Mouse (Mus musculus) Patski (cell line): ENCODE results near the gene Cars. TPM values are rescaled to one million over a fixed set of nuclear protein-coding genes. Genes with fewer than 3 reads are reported as not detected.
A peak's percentile ranks its signal among the peaks of the same experiment; 100 is the strongest.
"Not testable (repeated sequence)": the region's sequence is repeated elsewhere in the genome, so short reads cannot be mapped to it uniquely, and the experiment has no call there.

Source experiments
- ATAC-seq: fragments of 100-300 bp; one replicate; pipeline ENCODE4 v1.8.0; 2021
- CTCF ChIA-PET: fragments of 350-600 bp; sonication (Branson Sonifier 250); formaldehyde crosslinking; loops from one replicate; lab custom pipeline; 2022; ENCODE audit warnings: inconsistent platforms; lab: Charles Lee
- POLR2A ChIA-PET: fragments of 350-600 bp; sonication (Branson Sonifier 250); formaldehyde crosslinking; loops from one replicate; lab custom pipeline; 2022; ENCODE audit warnings: antibody characterized with exemption, inconsistent platforms; lab: Charles Lee
- DNase-seq: peaks from one replicate; pipeline ENCODE4 v3.0.0-alpha.2; 2011; ENCODE audit warnings: low read depth, low spot score
- H3K27me3 ChIP-seq: fragments of 371-371 bp; one replicate; pipeline ENCODE4 v1.5.1; 2021
- CTCF ChIP-seq: fragments of 100-300 bp; IDR thresholded peaks from one replicate; pipeline ENCODE4 v1.5.1; 2021
- in situ Hi-C: fragments of 300-500 bp; cut with MboI; formaldehyde crosslinking; loops from 3 replicates; pipeline ENCODE4 v1.11.1; 2018; ENCODE audit warnings: low pct_unique_long_range_greater_than_20kb, mixed read lengths
- polyA plus RNA-seq: library from polyadenylated mRNA; unstranded; gene quantifications from one replicate; pipeline ENCODE4 v1.2.3, GENCODE M21; 2021

Cars gene
- 81.5 TPM for polyA plus RNA-seq

- POLR2A ChIA-PET = interaction anchor here (1.0 to 1.2 kb wide), 3 partner anchors 11 to 33 kb away, joined by 3 read pairs; no protein-coding TSS in a partner anchor
- peak; percentile 86 for ATAC-seq
- CTCF ChIA-PET = no interaction called here
- H3K27me3 ChIP-seq = no peaks in the 10 kb centered on the region
- in situ Hi-C loops = loop anchor here (5.0 kb wide), 1 partner anchor 93 kb away; no protein-coding TSS in a partner anchor
- DNase-seq = peak; percentile 70
- no peak for TF ChIP-seq CTCF
Observed at GRCm38 (mm10) chr7:143599428-143600230, at the start of gene Cars. TSS of gene Cars (minus strand) at chr7:143600090.

GRCm38 (mm10) chr7:143649034-143649768 is 49.3 kb upstream of the Cars start, which contains the start of gene Tnfrsf22:
TSS of gene Tnfrsf22 (minus strand) at chr7:143649661.
- CTCF ChIA-PET = no interaction called here
- POLR2A ChIA-PET = interaction anchor here (1.2 kb wide), 1 partner anchor 15 kb away, joined by 4 read pairs; no protein-coding TSS in a partner anchor
- H3K27me3 ChIP-seq = no peaks in the 10 kb centered on the region
- in situ Hi-C loops = no loop called here
- DNase-seq (no peak), ATAC-seq (peak; percentile 94)
- no peak for TF ChIP-seq CTCF

- ATAC-seq, H3K27me3 ChIP-seq, in situ Hi-C loops, POLR2A ChIA-PET, DNase-seq: not testable (repeated sequence)
- CTCF ChIA-PET = interaction anchor here (2.1 kb wide), 1 partner anchor 18 kb away, joined by 6 read pairs; no protein-coding TSS in a partner anchor
Observed at GRCm38 (mm10) chr7:143643949-143644348, 44.1 kb upstream of the Cars start.

GRCm38 (mm10) chr7:143636674-143637073 is 36.8 kb upstream of the Cars start:
- no peaks in the 10 kb centered on the region for H3K27me3 ChIP-seq
- ChIA-PET CTCF (no interaction called here), POLR2A (no interaction called here)
- no peak for DNase-seq
- in situ Hi-C loops = no loop called here
- no peak for TF ChIP-seq CTCF
- ATAC-seq = no peak

GRCm38 (mm10) chr7:143631503-143631902 is 31.6 kb upstream of the Cars start:
- no peak for DNase-seq
- peak; percentile 54 for ATAC-seq
- no peaks in the 10 kb centered on the region for H3K27me3 ChIP-seq
- ChIA-PET CTCF (no interaction called here), POLR2A (interaction anchor here (0.5 kb wide), 1 partner anchor 171 kb away, joined by 4 read pairs; no protein-coding TSS in a partner anchor)
- TF ChIP-seq CTCF = no peak
- in situ Hi-C loops = loop anchor here (5.0 kb wide), 1 partner anchor 36 kb away; no protein-coding TSS in a partner anchor

- POLR2A ChIA-PET = no interaction called here
Observed at GRCm38 (mm10) chr7:143629501-143629900, 29.6 kb upstream of the Cars start.

GRCm38 (mm10) chr7:143628540-143628939 is 28.6 kb upstream of the Cars start, which contains the start of gene Tnfrsf26:
TSS of gene Tnfrsf26 (minus strand) at chr7:143628722.
- POLR2A ChIA-PET = interaction anchor here (0.6 kb wide), 1 partner anchor 53 kb away, joined by 3 read pairs; no protein-coding TSS in a partner anchor
- TF ChIP-seq CTCF = no peak

More at GRCm38 (mm10) chr7:143629501-143629900, 29.6 kb upstream of the Cars start:
- in situ Hi-C loops = no loop called here
- CTCF ChIA-PET = interaction anchor here (1.1 kb wide), 1 partner anchor 31 kb away, joined by 3 read pairs; no protein-coding TSS in a partner anchor
- no peaks in the 10 kb centered on the region for H3K27me3 ChIP-seq
- DNase-seq (no peak), ATAC-seq (no peak)
- no peak for TF ChIP-seq CTCF

GRCm38 (mm10) chr7:143627555-143628286 is 27.8 kb upstream of the Cars start:
- no peaks in the 10 kb centered on the region for H3K27me3 ChIP-seq
- POLR2A ChIA-PET = interaction anchor here (0.6 kb wide), 1 partner anchor 54 kb away, joined by 3 read pairs; no protein-coding TSS in a partner anchor
- ATAC-seq (no peak), DNase-seq (no peak)
- in situ Hi-C loops = no loop called here
- CTCF ChIA-PET = interaction anchor here (0.6 to 0.7 kb wide), 2 partner anchors 12 to 26 kb away, joined by 3 read pairs; no protein-coding TSS in a partner anchor
- no peak for TF ChIP-seq CTCF

More at GRCm38 (mm10) chr7:143628540-143628939, 28.6 kb upstream of the Cars start, which contains the start of gene Tnfrsf26:
- CTCF ChIA-PET = no interaction called here
- DNase-seq (no peak), ATAC-seq (no peak)
- in situ Hi-C loops = no loop called here
- H3K27me3 ChIP-seq = no peaks in the 10 kb centered on the region

GRCm38 (mm10) chr7:143626178-143626577 is 26.3 kb upstream of the Cars start:
- in situ Hi-C loops = no loop called here
- TF ChIP-seq CTCF = no peak
- ChIA-PET POLR2A (no interaction called here), CTCF (no interaction called here)
- ATAC-seq = no peak
- no peak for DNase-seq
- no peaks in the 10 kb centered on the region for H3K27me3 ChIP-seq

GRCm38 (mm10) chr7:143625151-143625550 is 25.3 kb upstream of the Cars start:
- DNase-seq = peak; percentile 51
- TF ChIP-seq CTCF = no peak
- in situ Hi-C loops = no loop called here
- H3K27me3 ChIP-seq = no peaks in the 10 kb centered on the region
- POLR2A ChIA-PET = no interaction called here
- CTCF ChIA-PET = no interaction called here
- peak; percentile 57 for ATAC-seq
